Mouse (Mus musculus): ENCODE measurements at regions not wholly inside any gene's neighbourhood (a gene's known extent, or its start where the extent isn't known, plus 50 kb on each side); places are given as distances from the start of the nearest gene placed in this dataset.

- Histone ChIP-seq H3K9me3 (ENCODE audit: control insufficient read depth, low read length) (peaks cover 12% of the 10 kb centered on the region; the same call in 1 of the 2 replicates), H3K27ac (no peak overlapping the region), H3K27me3 (ENCODE audit: control insufficient read depth, insufficient read depth, low read length) (no peaks in the 10 kb centered on the region), H3K4me3 (replicated peaks; ENCODE audit: low read length) (no peak overlapping the region), H3K36me3 (replicated peaks; ENCODE audit: control insufficient read depth, insufficient read depth) (no peaks in the 10 kb centered on the region), H3K9ac (no peak overlapping the region), H3K4me1 (replicated peaks; ENCODE audit: control insufficient read depth, insufficient read depth, low read length) (no peaks in the 10 kb centered on the region), H3K4me2 (replicated peaks) (no peak overlapping the region)
- WGBS = 98% methylated on average over 3 of the region's 3 CpGs
- ATAC-seq (ENCODE audit: low FRiP score) (no peak), DNase-seq (ENCODE audit: low spot score) (no peak)
These were observed 209.8 kb upstream of the Irx5 start for GRCm38 (mm10) chr8:92147672-92148071.

- peaks cover 13% of the 10 kb centered on the region; the same call in 1 of the 2 replicates for H3K27me3 ChIP-seq (ENCODE audit: control insufficient read depth, insufficient read depth, low read length)
- WGBS = 16% methylated on average over 15 of the region's 17 CpGs
- DNase-seq (ENCODE audit: low spot score) = no peak
- no peak overlapping the region for H3K27ac ChIP-seq
- peaks cover 13% of the 10 kb centered on the region; the same call in 1 of the 2 replicates for H3K4me1 ChIP-seq (replicated peaks; ENCODE audit: control insufficient read depth, insufficient read depth, low read length)
- no peaks in the 10 kb centered on the region for H3K9me3 ChIP-seq (ENCODE audit: control insufficient read depth, low read length)
- no peaks in the 10 kb centered on the region for H3K36me3 ChIP-seq (replicated peaks; ENCODE audit: control insufficient read depth, insufficient read depth)
- ATAC-seq (ENCODE audit: low FRiP score) = no peak
- H3K4me2 ChIP-seq (replicated peaks) = no peak overlapping the region
- H3K9ac ChIP-seq = no peak overlapping the region
- H3K4me3 ChIP-seq (replicated peaks; ENCODE audit: low read length) = no peak overlapping the region
These were observed 220.1 kb upstream of the Irx5 start for GRCm38 (mm10) chr8:92137091-92137882.

GRCm38 (mm10) chr8:92136413-92136812 is 221.0 kb upstream of the Irx5 start:
- Histone ChIP-seq H3K4me2 (replicated peaks) (no peak overlapping the region), H3K27me3 (ENCODE audit: control insufficient read depth, insufficient read depth, low read length) (peaks cover 13% of the 10 kb centered on the region; the same call in 1 of the 2 replicates), H3K4me1 (replicated peaks; ENCODE audit: control insufficient read depth, insufficient read depth, low read length) (peaks cover 13% of the 10 kb centered on the region; the same call in 1 of the 2 replicates), H3K9me3 (ENCODE audit: control insufficient read depth, low read length) (no peaks in the 10 kb centered on the region), H3K9ac (no peak overlapping the region), H3K36me3 (replicated peaks; ENCODE audit: control insufficient read depth, insufficient read depth) (no peaks in the 10 kb centered on the region), H3K27ac (no peak overlapping the region), H3K4me3 (replicated peaks; ENCODE audit: low read length) (no peak overlapping the region)
- no peak for ATAC-seq (ENCODE audit: low FRiP score)
- WGBS = 9% methylated on average over 13 of the region's 13 CpGs
- DNase-seq (ENCODE audit: low spot score) = no peak

- H3K9ac ChIP-seq = no peak overlapping the region; the same call in 1 of the 2 replicates
- H3K9me3 ChIP-seq (ENCODE audit: control insufficient read depth, low read length) = no peaks in the 10 kb centered on the region
- peak overlapping the region; percentile 26 for H3K27ac ChIP-seq
- no peak overlapping the region for H3K4me2 ChIP-seq (replicated peaks)
- WGBS = 7% methylated on average over 5 of the region's 5 CpGs
- DNase-seq (ENCODE audit: low spot score) (no peak), ATAC-seq (ENCODE audit: low FRiP score) (peak; percentile 24; the same call in 1 of the 2 replicates)
- H3K4me1 ChIP-seq (replicated peaks; ENCODE audit: control insufficient read depth, insufficient read depth, low read length) = peaks cover 13% of the 10 kb centered on the region; the same call in 1 of the 2 replicates
- peaks cover 20% of the 10 kb centered on the region; the same call in 1 of the 2 replicates for H3K27me3 ChIP-seq (ENCODE audit: control insufficient read depth, insufficient read depth, low read length)
- H3K4me3 ChIP-seq (replicated peaks; ENCODE audit: low read length) = no peak overlapping the region
- no peaks in the 10 kb centered on the region for H3K36me3 ChIP-seq (replicated peaks; ENCODE audit: control insufficient read depth, insufficient read depth)
These were observed 223.0 kb upstream of the Irx5 start for GRCm38 (mm10) chr8:92134434-92134833.

- Histone ChIP-seq H3K4me3 (replicated peaks; ENCODE audit: low read length) (no peak overlapping the region), H3K27me3 (ENCODE audit: control insufficient read depth, insufficient read depth, low read length) (peaks cover 20% of the 10 kb centered on the region; the same call in 1 of the 2 replicates), H3K4me1 (replicated peaks; ENCODE audit: control insufficient read depth, insufficient read depth, low read length) (peaks cover 13% of the 10 kb centered on the region; the same call in 1 of the 2 replicates), H3K9me3 (ENCODE audit: control insufficient read depth, low read length) (no peaks in the 10 kb centered on the region), H3K4me2 (replicated peaks) (peak overlapping the region; percentile 10), H3K27ac (peak overlapping the region; percentile 26), H3K9ac (no peak overlapping the region; the same call in 1 of the 2 replicates), H3K36me3 (replicated peaks; ENCODE audit: control insufficient read depth, insufficient read depth) (no peaks in the 10 kb centered on the region)
- 5% methylated on average over 24 of the region's 24 CpGs for WGBS
- ATAC-seq (ENCODE audit: low FRiP score) (peak; percentile 82), DNase-seq (ENCODE audit: low spot score) (peak; percentile 61)
These were observed 223.7 kb upstream of the Irx5 start for GRCm38 (mm10) chr8:92133484-92134406.

- no peaks in the 10 kb centered on the region for H3K36me3 ChIP-seq (replicated peaks; ENCODE audit: control insufficient read depth, insufficient read depth)
- DNase-seq (ENCODE audit: low spot score) (no peak), ATAC-seq (ENCODE audit: low FRiP score) (no peak)
- H3K27ac ChIP-seq = peak overlapping the region; percentile 9; the same call in 1 of the 2 replicates
- WGBS = 13% methylated on average over 4 of the region's 4 CpGs
- no peak overlapping the region for H3K9ac ChIP-seq
- no peak overlapping the region for H3K4me3 ChIP-seq (replicated peaks; ENCODE audit: low read length)
- H3K27me3 ChIP-seq (ENCODE audit: control insufficient read depth, insufficient read depth, low read length) = peaks cover 20% of the 10 kb centered on the region; the same call in 1 of the 2 replicates
- peaks cover 13% of the 10 kb centered on the region; the same call in 1 of the 2 replicates for H3K4me1 ChIP-seq (replicated peaks; ENCODE audit: control insufficient read depth, insufficient read depth, low read length)
- H3K9me3 ChIP-seq (ENCODE audit: control insufficient read depth, low read length) = no peaks in the 10 kb centered on the region
- H3K4me2 ChIP-seq (replicated peaks) = no peak overlapping the region
These were observed 224.5 kb upstream of the Irx5 start for GRCm38 (mm10) chr8:92132949-92133348.

GRCm38 (mm10) chr8:92132526-92132925 is 224.9 kb upstream of the Irx5 start:
- DNase-seq (ENCODE audit: low spot score) = no peak
- Histone ChIP-seq H3K4me3 (replicated peaks; ENCODE audit: low read length) (no peak overlapping the region), H3K36me3 (replicated peaks; ENCODE audit: control insufficient read depth, insufficient read depth) (no peaks in the 10 kb centered on the region), H3K9me3 (ENCODE audit: control insufficient read depth, low read length) (no peaks in the 10 kb centered on the region), H3K4me2 (replicated peaks) (no peak overlapping the region), H3K4me1 (replicated peaks; ENCODE audit: control insufficient read depth, insufficient read depth, low read length) (peaks cover 13% of the 10 kb centered on the region; the same call in 1 of the 2 replicates), H3K27ac (no peak overlapping the region), H3K9ac (no peak overlapping the region), H3K27me3 (ENCODE audit: control insufficient read depth, insufficient read depth, low read length) (peaks cover 20% of the 10 kb centered on the region; the same call in 1 of the 2 replicates)
- no peak for ATAC-seq (ENCODE audit: low FRiP score)
- WGBS = 53% methylated on average over 5 of the region's 5 CpGs

- ATAC-seq (ENCODE audit: low FRiP score) (no peak), DNase-seq (ENCODE audit: low spot score) (no peak)
- peaks cover 15% of the 10 kb centered on the region; the same call in 1 of the 2 replicates for H3K27me3 ChIP-seq (ENCODE audit: control insufficient read depth, insufficient read depth, low read length)
- no peaks in the 10 kb centered on the region for H3K36me3 ChIP-seq (replicated peaks; ENCODE audit: control insufficient read depth, insufficient read depth)
- H3K9me3 ChIP-seq (ENCODE audit: control insufficient read depth, low read length) = no peaks in the 10 kb centered on the region
- H3K4me2 ChIP-seq (replicated peaks) = no peak overlapping the region
- H3K4me1 ChIP-seq (replicated peaks; ENCODE audit: control insufficient read depth, insufficient read depth, low read length) = peaks cover 13% of the 10 kb centered on the region; the same call in 1 of the 2 replicates
- no peak overlapping the region for H3K4me3 ChIP-seq (replicated peaks; ENCODE audit: low read length)
- H3K27ac ChIP-seq = no peak overlapping the region
- WGBS = 52% methylated on average over 8 of the region's 8 CpGs
- no peak overlapping the region for H3K9ac ChIP-seq
These were observed 227.3 kb upstream of the Irx5 start for GRCm38 (mm10) chr8:92130025-92130557.

All from hindbrain, embryonic 14.5 days (tissue).